Comparison of ENCODE assay signal across 8 mouse cellular contexts in genomic region chr1:155281003-155281793, GRCm38 (mm10). TPM values are rescaled to one million over a fixed set of nuclear protein-coding genes. Genes with fewer than 3 reads are reported as not detected.
DNase-seq lines count a peak whose midpoint lies in the region; ATAC-seq lines count a peak whose summit lies in the region.

No protein-coding gene starts in this region.

- peak; percentile 48 for DNase-seq in WW6 (ENCODE audit: low read depth, low spot score)
- DNase-seq in cerebellum, adult 9-11 months: peak; percentile 73
- DNase-seq in frontal cortex, adult 2 months (ENCODE audit: extremely low spot score in 1 of 2, low spot score in 1 of 2): peak; percentile 72 to 92
- peak; percentile 75 to 78 for DNase-seq in layer of hippocampus, postnatal 10 days (ENCODE audit: low spot score in 2 of 2)
- DNase-seq in retina, adult 2 months (ENCODE audit: low read depth, low spot score): peak; percentile 65
- DNase-seq in thymus, postnatal 4 days: peak; percentile 72

- H3K9me3 ChIP-seq in hindbrain, embryonic 13.5 days: no peaks in the 10 kb centered on the region
- no peaks in the 10 kb centered on the region for H3K9me3 ChIP-seq in lung, embryonic 16.5 days (ENCODE audit: control insufficient read depth, low read length)

- no peak overlapping the region for H3K27ac ChIP-seq in hindbrain, embryonic 13.5 days
- no peak overlapping the region for H3K27ac ChIP-seq in lung, embryonic 16.5 days (ENCODE audit: low read length)

- 63% methylated on average over 18 of the region's 18 CpGs for WGBS in hindbrain, embryonic 13.5 days
- WGBS in lung, embryonic 16.5 days: 48% methylated on average over 18 of the region's 18 CpGs

- H3K9ac ChIP-seq in hindbrain, embryonic 13.5 days: no peak overlapping the region
- no peak overlapping the region for H3K9ac ChIP-seq in lung, embryonic 16.5 days (ENCODE audit: low read length)

- H3K36me3 ChIP-seq in hindbrain, embryonic 13.5 days: peaks cover 56% of the 10 kb centered on the region
- no peaks in the 10 kb centered on the region for H3K36me3 ChIP-seq in lung, embryonic 16.5 days (ENCODE audit: control insufficient read depth, insufficient read depth, low read length)

- H3K4me1 ChIP-seq in hindbrain, embryonic 13.5 days (replicated peaks): no peaks in the 10 kb centered on the region
- H3K4me1 ChIP-seq in lung, embryonic 16.5 days (replicated peaks; ENCODE audit: control insufficient read depth, insufficient read depth, low read length): no peaks in the 10 kb centered on the region

- H3K4me3 ChIP-seq in hindbrain, embryonic 13.5 days: no peak overlapping the region
- no peak overlapping the region for H3K4me3 ChIP-seq in lung, embryonic 16.5 days (ENCODE audit: low read length)

- peak; percentile 88 for ATAC-seq in hindbrain, embryonic 13.5 days (ENCODE audit: low FRiP score)
- ATAC-seq in lung, embryonic 16.5 days (ENCODE audit: low read depth): peak; percentile 88

- H3K27me3 ChIP-seq in hindbrain, embryonic 13.5 days: no peaks in the 10 kb centered on the region
- no peaks in the 10 kb centered on the region for H3K27me3 ChIP-seq in lung, embryonic 16.5 days (ENCODE audit: control insufficient read depth, insufficient read depth, low read depth, low read length)

- H3K4me2 ChIP-seq in hindbrain, embryonic 13.5 days: no peak overlapping the region
- H3K4me2 ChIP-seq in lung, embryonic 16.5 days (ENCODE audit: low read depth, low read length): no peak overlapping the region

RNA-seq across cellular contexts. Expression of gene BC034090, which starts 37.0 kb away (rescaled TPM):
- polyA plus RNA-seq in frontal cortex, adult 2 months (2012; rRNA removed): 15.4 and 16.3 TPM in 2 replicates
- 3.9 and 4.7 TPM in 2 replicates for polyA plus RNA-seq in hindbrain, embryonic 13.5 days (2015; fragmentation: Nextera tagmentation; extraction: Ambion mirVana)
- 1 to 10 TPM; 6.2 to 8.4 TPM for total RNA-seq in layer of hippocampus, postnatal 10 days (2021)
- 4.4 and 4.8 TPM in 2 replicates for polyA plus RNA-seq in lung, embryonic 16.5 days (2015; fragmentation: Nextera tagmentation; extraction: Ambion mirVana)
